Mouse (Mus musculus) intestine, embryonic 16.5 days (tissue): ENCODE measurements around the gene Hs3st5. TPM values are rescaled to one million over a fixed set of nuclear protein-coding genes. Genes with fewer than 3 reads are reported as not detected.
"Not testable (repeated sequence)": the region's sequence is repeated elsewhere in the genome, so short reads cannot be mapped to it uniquely, and the experiment has no call there.

Source experiments
- ATAC-seq: fragments of 200-750 bp; cut with Nextera tagmentation; 2 replicates; pipeline ENCODE4 v1.8.0; 2017; ENCODE audit warnings: moderate TSS enrichment, moderate library complexity
- H3K27ac ChIP-seq: fragments of 300-500 bp; sonication (generic); 2 replicates; pipeline ENCODE4 v1.5.1; 2014; ENCODE audit warnings: mild to moderate bottlenecking, low read length
- H3K27me3 ChIP-seq: fragments of 300-500 bp; sonication (generic); replicated peaks from 2 replicates; pipeline ENCODE4 v1.6.1; 2014; ENCODE audit warnings: low read length, control low read depth, mixed read lengths; ENCODE audit not compliant: control insufficient read depth, insufficient read depth
- H3K36me3 ChIP-seq: fragments of 300-500 bp; sonication (generic); 2 replicates; pipeline ENCODE4 v1.6.1; 2014; ENCODE audit warnings: low read length, control low read depth; ENCODE audit not compliant: control insufficient read depth, insufficient read depth
- H3K4me1 ChIP-seq: fragments of 300-500 bp; sonication (generic); 2 replicates; pipeline ENCODE4 v1.6.1; 2014; ENCODE audit warnings: low read length, control low read depth, mixed read lengths; ENCODE audit not compliant: control insufficient read depth, insufficient read depth
- H3K4me2 ChIP-seq: fragments of 300-500 bp; sonication (generic); 2 replicates; pipeline ENCODE4 v1.6.1; 2014; ENCODE audit warnings: low read depth, low read length, control low read depth
- H3K4me3 ChIP-seq: fragments of 300-500 bp; sonication (generic); 2 replicates; pipeline ENCODE4 v1.5.1; 2014; ENCODE audit warnings: mild to moderate bottlenecking, low read length
- H3K9ac ChIP-seq: fragments of 300-500 bp; sonication (generic); 2 replicates; pipeline ENCODE4 v1.6.1; 2014; ENCODE audit warnings: low read depth, low read length
- H3K9me3 ChIP-seq: fragments of 300-500 bp; sonication (generic); 2 replicates; pipeline ENCODE4 v1.6.1; 2016; ENCODE audit warnings: low read length, control low read depth; ENCODE audit not compliant: control insufficient read depth
- WGBS: fragments of 180-500 bp; shearing (Covaris S2); extraction: QIAGEN DNeasy Blood & Tissue Kit; methylation state at CpG from one replicate; pipeline ENCODE4 v1.1.7; 2014; 5-methylcytosine and 5-hydroxymethylcytosine counted together
- polyA plus RNA-seq: library from polyadenylated mRNA; unstranded; fragments of >200 nt; fragmentation: Nextera tagmentation; extraction: Ambion mirVana; gene quantifications from 2 replicates; pipeline ENCODE4 v1.2.1, GENCODE M21; 2015

Gene Hs3st5
- polyA plus RNA-seq, 1 experiment from 2014 or later: 1.4 TPM

- H3K4me1 ChIP-seq: no peaks in the 10 kb centered on the region
- 61% methylated on average over 1 of the region's 1 CpGs for WGBS
- H3K4me2 ChIP-seq: no peak overlapping the region
- H3K4me3 ChIP-seq: no peak overlapping the region
- no peaks in the 10 kb centered on the region for H3K36me3 ChIP-seq
- ATAC-seq: no peak
- no peaks in the 10 kb centered on the region for H3K27me3 ChIP-seq
- H3K9me3 ChIP-seq: no peaks in the 10 kb centered on the region
- no peak overlapping the region for H3K27ac ChIP-seq
- no peak overlapping the region for H3K9ac ChIP-seq
These were observed 6.9 kb upstream of the Hs3st5 start for GRCm38 (mm10) chr10:36499713-36500112.

DNA sequence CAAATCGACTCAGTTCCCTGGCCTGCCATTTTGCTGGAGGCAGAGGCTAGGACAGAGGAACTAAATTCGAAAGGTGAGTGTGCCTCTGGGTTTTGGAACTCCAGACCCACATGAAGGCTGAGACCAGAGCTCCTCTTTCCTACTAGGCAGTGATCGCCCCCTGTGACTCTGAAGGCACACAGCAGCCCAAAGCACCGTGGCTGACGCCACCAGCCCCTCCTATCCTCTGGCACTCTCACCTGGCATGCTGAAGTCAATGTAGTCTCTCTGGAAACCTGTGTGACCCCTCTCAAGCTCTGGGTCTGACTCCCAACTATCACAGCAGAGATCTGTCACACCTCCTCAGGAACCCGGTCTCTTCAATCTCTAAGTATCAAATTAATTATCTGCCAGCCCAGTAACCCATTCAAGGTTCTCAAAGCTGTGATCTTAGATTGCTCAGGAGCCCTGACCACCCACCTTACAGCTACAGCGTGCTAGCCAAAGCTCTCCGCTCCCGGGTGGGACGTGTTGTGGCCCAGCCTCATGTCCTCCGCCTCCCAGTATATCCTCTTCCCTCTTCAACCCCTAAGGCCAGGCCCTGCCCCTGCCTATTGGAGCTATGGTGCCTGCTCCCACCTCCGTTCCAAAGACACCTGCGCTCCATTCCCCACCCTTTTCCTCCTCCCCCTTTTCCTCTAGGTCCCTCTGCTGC, 434 bp upstream of the Hs3st5 start:
- peak overlapping the region; percentile 64 for H3K4me3 ChIP-seq

GRCm38 (mm10) chr10:36507556-36507870, 899 bp downstream of the Hs3st5 start:
- Histone ChIP-seq H3K9me3 (no peaks in the 10 kb centered on the region), H3K4me1 (peaks cover 5% of the 10 kb centered on the region; the same call in 1 of the 2 replicates), H3K4me3 (peak overlapping the region; percentile 64), H3K4me2 (peak overlapping the region; percentile 98), H3K27me3 (peaks cover 12% of the 10 kb centered on the region), H3K27ac (no peak overlapping the region), H3K36me3 (no peaks in the 10 kb centered on the region), H3K9ac (peak overlapping the region; percentile 56)
- WGBS: under 1% methylated on average over 15 of the region's 15 CpGs
- ATAC-seq: peak; percentile 21; the same call in 1 of the 2 replicates

More for the DNA sequence above, 434 bp upstream of the Hs3st5 start:
- no peak overlapping the region for H3K9ac ChIP-seq
- no peaks in the 10 kb centered on the region for H3K36me3 ChIP-seq
- 13% methylated on average over 13 of the region's 13 CpGs for WGBS
- H3K4me1 ChIP-seq: peaks cover 5% of the 10 kb centered on the region; the same call in 1 of the 2 replicates
- no peak; the same call in 1 of the 2 replicates for ATAC-seq
- H3K27me3 ChIP-seq: peaks cover 12% of the 10 kb centered on the region
- no peaks in the 10 kb centered on the region for H3K9me3 ChIP-seq
- peak overlapping the region; percentile 98 for H3K4me2 ChIP-seq
- no peak overlapping the region for H3K27ac ChIP-seq

DNA sequence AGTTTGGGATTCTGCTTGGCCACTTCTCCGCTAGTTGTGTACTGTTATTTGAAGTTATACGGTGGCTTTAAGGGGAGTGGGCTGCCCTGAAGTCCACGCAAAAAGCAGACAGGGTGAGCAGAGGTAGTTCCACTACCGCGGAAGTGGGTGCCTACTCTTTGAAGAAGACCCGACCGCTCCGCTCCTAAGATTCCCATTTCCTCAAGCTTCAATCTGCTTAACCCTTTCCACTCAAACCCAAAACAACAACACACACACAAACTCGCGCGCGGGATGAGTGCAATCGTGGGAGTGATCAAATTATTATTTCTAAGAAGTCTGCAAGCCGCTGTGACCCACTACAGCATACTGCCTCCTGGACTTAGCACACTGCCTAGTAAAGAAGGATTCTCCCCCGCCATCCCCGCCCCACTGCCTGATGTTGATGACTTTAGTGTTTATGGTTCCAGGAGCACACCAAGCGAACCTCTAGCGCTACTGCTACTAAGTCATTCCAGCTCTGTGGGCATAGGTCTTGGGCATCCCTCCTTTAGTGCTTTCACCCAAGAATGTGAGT, 1.5 kb downstream of the Hs3st5 start:
- H3K36me3 ChIP-seq: no peaks in the 10 kb centered on the region
- 1% methylated on average over 18 of the region's 18 CpGs for WGBS
- H3K27ac ChIP-seq: no peak overlapping the region
- no peaks in the 10 kb centered on the region for H3K9me3 ChIP-seq
- H3K27me3 ChIP-seq: peaks cover 12% of the 10 kb centered on the region
- peaks cover 5% of the 10 kb centered on the region; the same call in 1 of the 2 replicates for H3K4me1 ChIP-seq
- H3K4me2 ChIP-seq: peak overlapping the region; percentile 98
- ATAC-seq: no peak
- no peak overlapping the region; the same call in 1 of the 2 replicates for H3K9ac ChIP-seq
- peak overlapping the region; percentile 64 for H3K4me3 ChIP-seq

DNA sequence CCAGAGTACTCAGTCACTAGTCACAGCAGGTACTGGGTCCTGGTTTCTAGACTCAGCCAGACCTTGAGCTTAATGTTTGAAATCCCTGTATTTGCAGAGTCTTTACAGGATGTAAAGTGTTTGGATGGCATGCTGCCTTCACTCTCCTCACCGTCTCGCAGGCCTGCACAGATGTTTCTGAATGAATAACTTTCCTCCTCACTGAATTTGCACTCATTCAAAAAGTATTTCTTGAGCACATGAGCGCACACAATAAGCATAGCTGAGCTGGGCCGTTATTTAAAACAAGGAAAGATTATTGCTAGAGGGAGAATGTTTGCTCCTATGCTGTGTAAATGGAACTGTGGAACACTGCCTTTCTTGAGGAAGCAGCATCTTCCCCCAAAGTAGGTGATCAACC, 2.9 kb downstream of the Hs3st5 start:
- ATAC-seq: no peak
- Histone ChIP-seq H3K27ac (no peak overlapping the region), H3K36me3 (no peaks in the 10 kb centered on the region), H3K9ac (no peak overlapping the region), H3K27me3 (peaks cover 12% of the 10 kb centered on the region), H3K4me3 (no peak overlapping the region), H3K9me3 (no peaks in the 10 kb centered on the region), H3K4me2 (no peak overlapping the region), H3K4me1 (peaks cover 5% of the 10 kb centered on the region; the same call in 1 of the 2 replicates)
- 51% methylated on average over 4 of the region's 4 CpGs for WGBS

DNA sequence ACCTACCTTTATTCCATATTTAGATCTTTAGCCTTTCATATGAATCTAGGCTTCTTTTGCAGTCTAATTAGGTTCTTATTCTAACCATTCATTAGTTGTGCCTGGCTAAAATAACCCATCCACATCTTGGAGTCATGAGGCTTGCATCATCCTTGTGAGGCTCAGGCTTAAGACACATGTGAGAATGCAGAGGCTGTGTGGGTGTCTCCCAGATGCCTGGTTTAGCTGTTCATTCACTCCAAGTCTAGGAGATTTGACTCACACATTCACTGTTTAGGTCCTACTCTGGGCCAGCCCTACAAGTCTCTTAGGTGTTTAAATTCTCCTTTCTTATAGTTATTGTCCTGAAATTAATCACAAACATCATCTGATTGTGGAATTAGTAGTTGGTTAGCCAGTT, 17.3 kb downstream of the Hs3st5 start:
- Histone ChIP-seq H3K27ac (no peak overlapping the region), H3K9ac (no peak overlapping the region), H3K4me1 (no peaks in the 10 kb centered on the region), H3K36me3 (no peaks in the 10 kb centered on the region), H3K9me3 (no peaks in the 10 kb centered on the region), H3K27me3 (no peaks in the 10 kb centered on the region), H3K4me3 (no peak overlapping the region), H3K4me2 (no peak overlapping the region)
- ATAC-seq: no peak

DNA sequence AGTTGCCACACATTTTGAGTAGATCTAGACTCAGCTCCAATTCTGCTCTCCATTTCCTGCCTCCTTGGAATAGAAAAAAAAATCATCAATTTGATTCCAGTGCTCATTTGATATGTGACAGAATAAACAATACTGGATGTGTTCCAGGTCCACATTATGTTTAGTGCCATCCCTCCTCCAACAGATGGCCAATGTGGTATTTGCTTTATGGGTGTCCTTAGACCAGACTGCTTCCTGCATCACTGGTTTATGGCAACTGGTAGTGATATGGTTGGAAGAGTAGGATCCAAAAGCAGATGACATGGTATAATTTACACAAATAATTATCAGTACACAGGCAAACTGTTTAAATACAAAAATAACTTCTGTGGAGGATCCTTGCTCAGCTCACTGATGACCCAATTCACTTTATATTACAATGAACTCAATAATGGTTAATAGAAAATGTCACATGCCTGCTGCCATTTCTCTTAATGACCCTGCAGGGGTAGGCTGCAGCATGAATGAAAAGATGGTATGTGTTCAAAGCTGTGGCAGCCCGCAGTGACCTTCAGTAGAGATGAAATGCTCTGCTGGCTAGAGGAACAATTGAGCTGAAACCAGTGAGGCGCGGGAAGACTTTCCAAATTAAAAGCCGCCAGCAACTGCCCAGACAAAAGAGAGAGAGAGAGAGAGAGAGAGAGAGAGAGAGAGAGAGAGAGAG, 27.2 kb downstream of the Hs3st5 start:
- no peak for ATAC-seq
- 67% methylated on average over 4 of the region's 4 CpGs for WGBS

GRCm38 (mm10) chr10:36546622-36547021, 40.0 kb downstream of the Hs3st5 start:
- Histone ChIP-seq H3K27me3 (no peaks in the 10 kb centered on the region), H3K9me3 (no peaks in the 10 kb centered on the region), H3K4me1 (no peaks in the 10 kb centered on the region), H3K4me2 (no peak overlapping the region), H3K36me3 (no peaks in the 10 kb centered on the region), H3K9ac (no peak overlapping the region), H3K27ac (no peak overlapping the region), H3K4me3 (no peak overlapping the region)
- ATAC-seq: no peak
- WGBS: 29% methylated on average over 2 of the region's 2 CpGs

More for the DNA sequence above, 27.2 kb downstream of the Hs3st5 start:
- Histone ChIP-seq H3K4me1 (no peaks in the 10 kb centered on the region), H3K9ac (no peak overlapping the region), H3K36me3 (no peaks in the 10 kb centered on the region), H3K27me3 (no peaks in the 10 kb centered on the region), H3K9me3 (no peaks in the 10 kb centered on the region), H3K27ac (no peak overlapping the region), H3K4me3 (no peak overlapping the region), H3K4me2 (no peak overlapping the region)

DNA sequence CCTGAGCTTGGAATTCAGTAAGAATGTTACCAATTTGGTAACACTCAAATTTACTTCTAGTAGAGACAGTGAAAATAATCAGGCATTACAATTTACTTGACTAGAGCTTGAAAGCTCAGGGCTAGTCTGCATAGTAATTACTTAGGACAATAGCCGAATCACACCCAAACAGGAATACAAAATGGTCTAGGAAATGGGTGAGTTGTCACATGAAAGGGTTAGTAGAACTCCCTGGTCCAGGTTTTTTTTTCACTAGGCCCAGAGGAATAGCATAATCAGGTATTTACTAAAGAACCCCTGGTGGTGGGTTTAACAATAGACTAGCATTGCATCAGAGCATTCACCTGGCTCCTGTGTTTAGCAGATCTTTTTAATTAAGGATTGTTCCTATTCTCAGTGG, 41.1 kb downstream of the Hs3st5 start:
- H3K9ac ChIP-seq, H3K27ac ChIP-seq, ATAC-seq, H3K27me3 ChIP-seq, H3K36me3 ChIP-seq, H3K9me3 ChIP-seq, H3K4me3 ChIP-seq, H3K4me1 ChIP-seq, H3K4me2 ChIP-seq: not testable (repeated sequence)
- WGBS: 76% methylated on average over 1 of the region's 1 CpGs
